Mouse (Mus musculus): ENCODE data around the gene Ppm1d.

DNA sequence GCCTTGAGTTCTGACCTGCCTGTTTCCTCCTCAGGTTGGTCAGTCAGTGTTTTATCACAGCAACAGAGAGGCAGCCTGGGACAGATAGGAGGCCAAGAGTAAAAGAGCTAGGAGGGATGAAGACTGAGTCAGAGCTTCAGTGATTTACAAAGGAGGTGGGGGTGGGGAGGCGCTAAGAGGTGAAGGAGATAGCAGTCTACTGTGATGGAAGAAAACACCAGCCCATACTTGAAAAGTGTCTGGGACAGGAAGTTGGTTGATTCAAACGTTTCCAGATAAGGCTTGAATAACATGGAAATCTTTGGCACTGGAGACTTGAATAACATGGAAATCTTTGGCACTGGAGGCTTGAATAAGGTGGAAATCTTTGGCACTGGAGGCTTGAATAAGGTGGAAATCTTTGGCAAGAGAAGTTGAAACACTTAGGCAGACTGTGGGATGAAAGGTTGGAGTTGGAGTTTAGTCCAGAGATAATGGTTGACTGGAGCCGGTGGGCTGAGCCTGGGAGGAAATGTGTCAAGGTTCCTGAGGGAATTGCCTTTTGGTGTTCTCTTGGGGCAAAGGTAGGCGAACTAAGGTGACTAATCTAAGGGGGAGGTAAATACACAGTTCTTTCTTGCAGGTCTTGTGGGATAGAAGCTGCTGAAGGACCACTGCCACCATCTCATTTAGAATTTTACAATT lies 4.3 kb upstream of the Ppm1d start:
- TF ChIP-seq GATA1 (IDR thresholded peaks at IDR 0.05; ENCODE audit: low read length) (no peak), TAL1 (IDR thresholded peaks at IDR 0.05; ENCODE audit: low read length) (no peak)
